Mouse (Mus musculus) frontal cortex, postnatal 25 days (tissue): ENCODE results near the gene Mgrn1.
A peak's percentile ranks its signal among the peaks of the same experiment; 100 is the strongest.

Experiments used
- DNase-seq, 2 experiments: peaks; one replicate each; pipeline ENCODE4 v3.0.0; 2022; ENCODE audit warnings: low spot score in 2 of 2

The Mgrn1 gene

GRCm38 (mm10) chr16:4885760-4886689, at the start of gene Mgrn1:
Gene Mgrn1, plus strand, starts transcription at chr16:4886249.
- DNase-seq = peak; percentile 49 to 75

- DNase-seq = no peak
Measured at GRCm38 (mm10) chr16:4837631-4838030, 48.4 kb upstream of the Mgrn1 start.

- DNase-seq = no peak
Measured at GRCm38 (mm10) chr16:4839552-4839951, 46.5 kb upstream of the Mgrn1 start.

- no peak for DNase-seq
Measured at GRCm38 (mm10) chr16:4840231-4840630, 45.8 kb upstream of the Mgrn1 start.

- DNase-seq = no peak
Measured at GRCm38 (mm10) chr16:4847041-4847440, 39.0 kb upstream of the Mgrn1 start.

GRCm38 (mm10) chr16:4848090-4848489, 38.0 kb upstream of the Mgrn1 start:
- no peak for DNase-seq

- no peak for DNase-seq
Measured at GRCm38 (mm10) chr16:4850361-4850760, 35.7 kb upstream of the Mgrn1 start.

- no peak for DNase-seq
Measured at GRCm38 (mm10) chr16:4850938-4851628, 35.0 kb upstream of the Mgrn1 start.

GRCm38 (mm10) chr16:4855046-4855650, 30.9 kb upstream of the Mgrn1 start:
- no peak for DNase-seq

- no peak for DNase-seq
Measured at GRCm38 (mm10) chr16:4861392-4861791, 24.7 kb upstream of the Mgrn1 start.

GRCm38 (mm10) chr16:4862863-4863483, 23.1 kb upstream of the Mgrn1 start:
- DNase-seq = peak; percentile 41 to 43

GRCm38 (mm10) chr16:4863742-4864141, 22.3 kb upstream of the Mgrn1 start:
- DNase-seq = no peak

- DNase-seq = no peak
Measured at GRCm38 (mm10) chr16:4866101-4866695, 19.9 kb upstream of the Mgrn1 start.

GRCm38 (mm10) chr16:4870490-4870889, 15.6 kb upstream of the Mgrn1 start:
- no peak for DNase-seq

- DNase-seq = no peak
Measured at GRCm38 (mm10) chr16:4871926-4872325, 14.1 kb upstream of the Mgrn1 start.

- no peak for DNase-seq
Measured at GRCm38 (mm10) chr16:4875198-4876032, 10.6 kb upstream of the Mgrn1 start.

- peak in 1 of 2 experiments; percentile 52 for DNase-seq
Measured at GRCm38 (mm10) chr16:4876033-4876680, 9.9 kb upstream of the Mgrn1 start.

- DNase-seq = no peak
Measured at GRCm38 (mm10) chr16:4877195-4877594, 8.9 kb upstream of the Mgrn1 start.

GRCm38 (mm10) chr16:4877701-4878100, 8.3 kb upstream of the Mgrn1 start:
- DNase-seq = no peak
